Mouse (Mus musculus) lung, adult 18-20 months (tissue): ENCODE results near the gene Laptm4a.
A peak's percentile ranks its signal among the peaks of the same experiment; 100 is the strongest.
"Not testable (repeated sequence)": the region's sequence is repeated elsewhere in the genome, so short reads cannot be mapped to it uniquely, and the experiment has no call there.

Source experiments
- DNase-seq, 2 experiments: peaks; one replicate each; pipeline ENCODE4 v3.0.0; 2022; ENCODE audit warnings: mixed read lengths in 2 of 2

The Laptm4a gene

GRCm38 (mm10) chr12:8912860-8913685 lies 8.4 kb upstream of the Laptm4a start:
- DNase-seq = no peak

GRCm38 (mm10) chr12:8913701-8914340 lies 7.6 kb upstream of the Laptm4a start:
- DNase-seq = peak in 1 of 2 experiments; percentile 37

- peak; percentile 58 to 69 for DNase-seq
Measured at GRCm38 (mm10) chr12:8916378-8916777, 5.1 kb upstream of the Laptm4a start.

GRCm38 (mm10) chr12:8919231-8919630 lies 2.2 kb upstream of the Laptm4a start:
- no peak for DNase-seq

- DNase-seq = no peak
Measured at GRCm38 (mm10) chr12:8920996-8921393, 469 bp upstream of the Laptm4a start.

GRCm38 (mm10) chr12:8922369-8923124 lies 1.1 kb downstream of the Laptm4a start:
- peak in 1 of 2 experiments; percentile 71 for DNase-seq

- DNase-seq = no peak
Measured at GRCm38 (mm10) chr12:8923125-8923410, 1.6 kb downstream of the Laptm4a start.

GRCm38 (mm10) chr12:8923603-8924002 lies 2.1 kb downstream of the Laptm4a start:
- DNase-seq = no peak

- no peak for DNase-seq
Measured at GRCm38 (mm10) chr12:8927652-8928051, 6.2 kb downstream of the Laptm4a start.

- DNase-seq = no peak
Measured at GRCm38 (mm10) chr12:8928766-8929165, 7.3 kb downstream of the Laptm4a start.

GRCm38 (mm10) chr12:8931083-8931482 lies 9.6 kb downstream of the Laptm4a start:
- no peak for DNase-seq

- peak; percentile 42 to 45 for DNase-seq
Measured at GRCm38 (mm10) chr12:8935349-8935748, 13.9 kb downstream of the Laptm4a start.

GRCm38 (mm10) chr12:8936210-8936609 lies 14.7 kb downstream of the Laptm4a start:
- DNase-seq = not testable (repeated sequence)

- no peak for DNase-seq
Measured at GRCm38 (mm10) chr12:8939490-8939889, 18.0 kb downstream of the Laptm4a start.

GRCm38 (mm10) chr12:8940011-8941005 lies 18.8 kb downstream of the Laptm4a start:
- DNase-seq = no peak

GRCm38 (mm10) chr12:8941131-8941615 lies 19.7 kb downstream of the Laptm4a start:
- no peak for DNase-seq

GRCm38 (mm10) chr12:8941699-8942392 lies 20.4 kb downstream of the Laptm4a start:
- DNase-seq = no peak

- DNase-seq = no peak
Measured at GRCm38 (mm10) chr12:8947163-8947562, 25.7 kb downstream of the Laptm4a start.

GRCm38 (mm10) chr12:8947714-8948464 lies 26.4 kb downstream of the Laptm4a start, which contains the start of gene Matn3:
Gene Matn3 (plus strand): TSS chr12:8947929.
- peak; percentile 85 to 88 for DNase-seq

GRCm38 (mm10) chr12:8953136-8953535 lies 31.7 kb downstream of the Laptm4a start:
- no peak for DNase-seq

GRCm38 (mm10) chr12:8954161-8954561 lies 32.7 kb downstream of the Laptm4a start:
- DNase-seq = peak; percentile 59 to 84
